Mouse (Mus musculus) monocyte, adult 5-6 weeks (primary cell): ENCODE data around the gene Prepl. TPM values are rescaled to one million over a fixed set of nuclear protein-coding genes. Genes with fewer than 3 reads are reported as not detected.

Source experiments
- ATAC-seq: fragments of 153-309, 156-312 bp; replicated peaks from 2 replicates; pipeline ENCODE4 v1.8.0; 2017; ENCODE audit warnings: mild to moderate bottlenecking; ENCODE audit not compliant: low TSS enrichment, insufficient number of reproducible peaks, severe bottlenecking, poor library complexity, low FRiP score
- total RNA-seq: library from RNA; stranded (forward); fragments of 200-1000, 200-491, 200-594 nt; gene quantifications from 3 replicates; pipeline ENCODE4 v1.2.3, GENCODE M21; 2017

Prepl gene
- total RNA-seq, result 5.8 to 12.0 TPM (median 6.1 TPM) in 3 replicates

- ATAC-seq, result peak; percentile 99
Observed at GRCm38 (mm10) chr17:85090120-85091099, at the start of gene Prepl, which contains the start of gene Camkmt. Prepl (minus strand) TSS chr17:85090241. Camkmt (plus strand) TSS chr17:85090552.

GRCm38 (mm10) chr17:85138393-85138792 lies 48.4 kb upstream of the Prepl start:
- no peak for ATAC-seq

- ATAC-seq, result no peak
Observed at GRCm38 (mm10) chr17:85116643-85117042, 26.6 kb upstream of the Prepl start.

- ATAC-seq, result no peak
Observed at GRCm38 (mm10) chr17:85113441-85113840, 23.4 kb upstream of the Prepl start.

- ATAC-seq, result no peak
Observed at GRCm38 (mm10) chr17:85110640-85111039, 20.6 kb upstream of the Prepl start.

GRCm38 (mm10) chr17:85103310-85103709 lies 13.3 kb upstream of the Prepl start:
- ATAC-seq, result no peak

GRCm38 (mm10) chr17:85101751-85102150 lies 11.7 kb upstream of the Prepl start:
- no peak for ATAC-seq

- ATAC-seq, result no peak
Observed at GRCm38 (mm10) chr17:85100232-85100631, 10.2 kb upstream of the Prepl start.

- no peak for ATAC-seq
Observed at GRCm38 (mm10) chr17:85098677-85099323, 8.8 kb upstream of the Prepl start.

- ATAC-seq, result no peak
Observed at GRCm38 (mm10) chr17:85096396-85096795, 6.4 kb upstream of the Prepl start.

- ATAC-seq, result no peak
Observed at GRCm38 (mm10) chr17:85091762-85092161, 1.7 kb upstream of the Prepl start.

GRCm38 (mm10) chr17:85089621-85090020 lies 420 bp downstream of the Prepl start:
- no peak for ATAC-seq

GRCm38 (mm10) chr17:85089011-85089410 lies 1.0 kb downstream of the Prepl start:
- ATAC-seq, result no peak

GRCm38 (mm10) chr17:85088401-85088800 lies 1.6 kb downstream of the Prepl start:
- ATAC-seq, result no peak

- ATAC-seq, result no peak
Observed at GRCm38 (mm10) chr17:85087591-85087990, 2.5 kb downstream of the Prepl start.

- ATAC-seq, result no peak
Observed at GRCm38 (mm10) chr17:85086501-85086900, 3.5 kb downstream of the Prepl start.

- no peak for ATAC-seq
Observed at GRCm38 (mm10) chr17:85085335-85085734, 4.7 kb downstream of the Prepl start.

GRCm38 (mm10) chr17:85080781-85081180 lies 9.3 kb downstream of the Prepl start:
- ATAC-seq, result no peak

- no peak for ATAC-seq
Observed at GRCm38 (mm10) chr17:85079276-85079675, 10.8 kb downstream of the Prepl start.

- no peak for ATAC-seq
Observed at GRCm38 (mm10) chr17:85074083-85074482, 16.0 kb downstream of the Prepl start.
